Mouse (Mus musculus): Measurements from ENCODE around the gene 4933434E20Rik. TPM values are rescaled to one million over a fixed set of nuclear protein-coding genes. Genes with fewer than 3 reads are reported as not detected.

Gene 4933434E20Rik
- total and polyA plus RNA-seq, 3 experiments: 89.5 to 133 (median 102) TPM

GRCm38 (mm10) chr3:90103938-90104337 lies 52.5 kb downstream of the 4933434E20Rik start, which contains the start of gene Nup210l:
Nup210l (plus strand) TSS chr3:90104132.
- Histone ChIP-seq H3K27me3 (replicated peaks) (no peaks in the 10 kb centered on the region), H3K27ac (ENCODE audit: insufficient read depth, low read depth) (no peak within 1 kb of the TSS), H3K79me2 (replicated peaks; ENCODE audit: control insufficient read depth, extremely low read depth, insufficient read depth, poor library complexity, severe bottlenecking) (no peaks in the 10 kb centered on the region), H3K4me2 (ENCODE audit: insufficient read depth, low read depth, poor library complexity, severe bottlenecking) (no peak within 1 kb of the TSS), H3K9ac (ENCODE audit: insufficient read depth, low read depth) (no peak within 1 kb of the TSS), H3K4me1 (ENCODE audit: control insufficient read depth in 1 of 2, insufficient read depth in 2 of 2) (peaks cover 3 to 23% of the 10 kb centered on the region in 2 experiments; a peak in 3 of 4 replicates), H3K4me3 (replicated peaks in 1 of 3; ENCODE audit: low read depth in 2 of 3, low read length in 2 of 3, poor library complexity in 1 of 3) (no peak within 1 kb of the TSS), H3K36me3 (replicated peaks in 1 of 2; ENCODE audit: control insufficient read depth in 1 of 2, insufficient read depth in 1 of 2, low read length in 1 of 2) (peaks cover 17 to 35% of the 10 kb centered on the region in 2 experiments), H3K9me3 (replicated peaks; ENCODE audit: low read length) (no peaks in the 10 kb centered on the region)
- TF ChIP-seq TBP (conservative IDR thresholded peaks at IDR 0.05; ENCODE audit: low read depth, low read length) (no peak), MAX (IDR thresholded peaks at IDR 0.05; ENCODE audit: low read length) (no peak), MAZ (IDR thresholded peaks at IDR 0.05; ENCODE audit: low read depth, low read length) (no peak), ZNF384 (IDR thresholded peaks at IDR 0.05; ENCODE audit: low read depth, low read length) (no peak), TCF12 (IDR thresholded peaks at IDR 0.05; ENCODE audit: low read depth, low read length) (no peak), CHD1 (IDR thresholded peaks at IDR 0.05; ENCODE audit: low read depth, low read length) (no peak), NELFE (IDR thresholded peaks at IDR 0.05; ENCODE audit: low read depth, low read length) (no peak), ZMIZ1 (IDR thresholded peaks at IDR 0.05; ENCODE audit: low read depth, low read length) (no peak), GABPA (IDR thresholded peaks at IDR 0.05; ENCODE audit: insufficient replicate concordance, low read depth, low read length) (no peak), SMC3 (IDR thresholded peaks at IDR 0.05; ENCODE audit: low read depth, low read length) (no peak), UBTF (IDR thresholded peaks at IDR 0.05; ENCODE audit: low read depth, low read length) (no peak), POLR2AphosphoS2 (IDR thresholded peaks at IDR 0.05; ENCODE audit: low read depth, low read length) (no peak), KAT2A (IDR thresholded peaks at IDR 0.05; ENCODE audit: insufficient replicate concordance, low read length) (no peak), RCOR1 (conservative IDR thresholded peaks at IDR 0.05; ENCODE audit: low read depth, low read length) (no peak), MAFK (IDR thresholded peaks at IDR 0.05; ENCODE audit: insufficient replicate concordance, low read length) (no peak), EP300 (IDR thresholded peaks at IDR 0.05; ENCODE audit: low read length) (no peak), E2F4 (IDR thresholded peaks at IDR 0.05; ENCODE audit: insufficient replicate concordance, low read depth, low read length) (no peak), SIN3A (IDR thresholded peaks at IDR 0.05; ENCODE audit: low read length) (no peak)
- in situ Hi-C loops (cut with MboI; ENCODE audit: low pct_ligation_motif_present, low pct_unique_long_range_greater_than_20kb, low sequenced_read_pairs): no loop called here
- dilution Hi-C loops (cut with MboI; ENCODE audit: extremely low pct_ligation_motif_present, extremely low pct_unique_long_range_greater_than_20kb, low sequenced_read_pairs): no loop called here
- no peak for DNase-seq (ENCODE audit: extremely low read depth)

- H3K9me3 ChIP-seq (replicated peaks; ENCODE audit: low read length): no peaks in the 10 kb centered on the region
- H3K79me2 ChIP-seq (replicated peaks; ENCODE audit: control insufficient read depth, extremely low read depth, insufficient read depth, poor library complexity, severe bottlenecking): no peaks in the 10 kb centered on the region
- peak overlapping the region; percentile 4 for H3K4me2 ChIP-seq (ENCODE audit: insufficient read depth, low read depth, poor library complexity, severe bottlenecking)
- in situ Hi-C loops (cut with MboI; ENCODE audit: low pct_ligation_motif_present, low pct_unique_long_range_greater_than_20kb, low sequenced_read_pairs): no loop called here
- no peaks in the 10 kb centered on the region for H3K27me3 ChIP-seq (replicated peaks)
- H3K36me3 ChIP-seq (replicated peaks in 1 of 2; ENCODE audit: control insufficient read depth in 1 of 2, insufficient read depth in 1 of 2, low read length in 1 of 2): no peaks in the 10 kb centered on the region
- peaks cover 2 to 17% of the 10 kb centered on the region in 2 experiments; a peak in 2 of 4 replicates for H3K4me1 ChIP-seq (ENCODE audit: control insufficient read depth in 1 of 2, insufficient read depth in 2 of 2)
- H3K9ac ChIP-seq (ENCODE audit: insufficient read depth, low read depth): no peak overlapping the region
- peak; percentile 48 for DNase-seq (ENCODE audit: extremely low read depth)
- H3K4me3 ChIP-seq (replicated peaks in 1 of 3; ENCODE audit: low read depth in 2 of 3, low read length in 2 of 3, poor library complexity in 1 of 3): no peak overlapping the region
- peak overlapping the region; percentile 52; the same call in 1 of the 2 replicates for H3K27ac ChIP-seq (ENCODE audit: insufficient read depth, low read depth)
- no peak for TF ChIP-seq PAX5 (IDR thresholded peaks at IDR 0.05; ENCODE audit: low read length)
- peak; percentile 41; the same call in 1 of the 2 replicates for TF ChIP-seq IRF4 (IDR thresholded peaks at IDR 0.05; ENCODE audit: low read depth, low read length)
- peak; percentile 81; the same call in 1 of the 2 replicates for TF ChIP-seq MEF2A (IDR thresholded peaks at IDR 0.05; ENCODE audit: borderline replicate concordance, low read depth, low read length)
- no peak for TF ChIP-seq USF2 (conservative IDR thresholded peaks at IDR 0.05; ENCODE audit: low read depth, low read length)
- TF ChIP-seq BHLHE40 (IDR thresholded peaks at IDR 0.05; ENCODE audit: low read depth, low read length): no peak
- TF ChIP-seq NELFE (IDR thresholded peaks at IDR 0.05; ENCODE audit: low read depth, low read length): no peak
- dilution Hi-C loops (cut with MboI; ENCODE audit: extremely low pct_ligation_motif_present, extremely low pct_unique_long_range_greater_than_20kb, low sequenced_read_pairs): no loop called here
Measured at GRCm38 (mm10) chr3:90111706-90112105, 60.3 kb downstream of the 4933434E20Rik start.
